Mouse (Mus musculus): ENCODE data around the gene Dnah8.
A peak's percentile ranks its signal among the peaks of the same experiment; 100 is the strongest.

The Dnah8 gene

GRCm38 (mm10) chr17:30663170-30663569 lies 39.0 kb downstream of the Dnah8 start:
- DNase-seq = no peak

- DNase-seq = no peak
Measured at GRCm38 (mm10) chr17:30664856-30665255, 40.7 kb downstream of the Dnah8 start.

- DNase-seq = no peak
Measured at GRCm38 (mm10) chr17:30672556-30672955, 48.4 kb downstream of the Dnah8 start.

- DNase-seq = no peak
Measured at GRCm38 (mm10) chr17:30673023-30673422, 48.9 kb downstream of the Dnah8 start.

DNA sequence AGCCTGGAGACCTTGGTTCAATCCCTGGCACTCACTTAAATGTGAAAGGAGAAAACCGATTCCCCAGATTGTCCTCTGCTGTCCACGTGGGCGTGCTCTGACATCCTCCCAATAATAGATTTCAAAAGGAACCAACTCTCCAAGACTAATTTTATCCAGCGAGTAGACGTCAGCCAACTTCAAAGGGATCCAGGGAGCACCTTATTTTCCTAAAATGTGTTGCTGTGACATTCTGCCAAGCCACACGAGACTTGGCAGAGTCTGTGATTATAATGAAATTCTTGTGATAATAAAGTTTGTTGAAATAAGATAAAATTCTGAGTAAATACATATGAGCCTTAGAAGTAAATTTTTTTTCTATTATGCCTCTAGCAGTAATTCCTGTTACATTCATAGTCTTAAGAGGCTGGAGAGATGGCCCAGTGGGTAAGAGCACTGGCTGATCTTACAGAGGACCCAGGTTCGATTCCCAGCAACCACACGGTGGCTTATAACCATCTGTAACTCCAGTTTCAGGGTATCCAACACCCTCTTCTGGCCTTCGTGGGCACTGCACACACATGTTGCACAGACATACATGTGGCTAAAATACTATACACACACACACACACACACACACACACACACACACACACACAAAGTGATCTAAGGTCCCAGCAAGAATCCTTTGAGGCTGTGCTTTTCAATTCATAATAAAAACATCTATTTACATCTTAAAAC lies 51.0 kb downstream of the Dnah8 start:
- no peak for DNase-seq

GRCm38 (mm10) chr17:30678523-30678922 lies 54.4 kb downstream of the Dnah8 start:
- no peak for DNase-seq

- no peak for DNase-seq
Measured at GRCm38 (mm10) chr17:30679612-30680011, 55.5 kb downstream of the Dnah8 start.

GRCm38 (mm10) chr17:30681604-30682003 lies 57.5 kb downstream of the Dnah8 start:
- peak; percentile 51 to 64 for DNase-seq

DNA sequence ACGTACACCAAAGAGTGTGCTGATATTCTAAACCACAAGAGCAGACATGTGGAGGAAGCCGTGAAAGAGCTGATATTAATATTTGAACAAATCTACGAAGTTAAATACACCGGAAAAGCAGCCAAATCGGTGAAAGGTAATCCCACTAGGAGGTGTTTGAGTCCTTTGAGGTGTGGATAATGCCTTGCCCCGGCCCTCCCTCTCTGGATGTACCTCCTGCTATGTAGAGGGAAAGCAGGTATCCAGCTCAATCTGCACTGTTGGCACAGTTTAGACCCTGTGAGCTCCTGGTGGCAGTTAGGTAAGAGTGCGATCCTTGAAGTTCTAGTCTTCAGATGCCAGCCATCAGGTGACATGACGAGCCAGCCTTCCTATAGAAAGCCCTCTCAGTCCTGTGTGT lies 66.0 kb downstream of the Dnah8 start:
- DNase-seq = no peak

GRCm38 (mm10) chr17:30691481-30691880 lies 67.3 kb downstream of the Dnah8 start:
- DNase-seq = no peak

DNA sequence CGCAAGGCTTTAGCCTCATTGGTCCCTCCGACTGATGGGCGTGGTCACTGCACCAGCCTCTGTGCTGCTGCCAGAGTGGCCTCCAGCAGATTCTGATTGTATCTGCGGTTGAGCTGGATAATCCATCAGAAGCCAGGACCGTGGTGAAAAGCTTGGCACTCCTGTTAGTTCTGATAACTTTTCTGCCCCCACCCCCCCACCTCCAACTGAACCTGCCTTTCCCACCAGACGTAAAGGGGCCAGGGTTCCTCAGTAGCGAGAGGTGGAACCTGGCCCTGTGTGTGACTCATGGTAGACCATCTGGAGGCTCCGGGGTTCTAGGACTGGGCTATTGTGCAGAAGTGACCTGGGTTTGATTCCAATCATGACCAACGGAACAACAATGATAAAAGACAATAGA lies 70.1 kb downstream of the Dnah8 start:
- no peak for DNase-seq

- no peak for DNase-seq
Measured at GRCm38 (mm10) chr17:30714732-30715131, 90.6 kb downstream of the Dnah8 start.

DNA sequence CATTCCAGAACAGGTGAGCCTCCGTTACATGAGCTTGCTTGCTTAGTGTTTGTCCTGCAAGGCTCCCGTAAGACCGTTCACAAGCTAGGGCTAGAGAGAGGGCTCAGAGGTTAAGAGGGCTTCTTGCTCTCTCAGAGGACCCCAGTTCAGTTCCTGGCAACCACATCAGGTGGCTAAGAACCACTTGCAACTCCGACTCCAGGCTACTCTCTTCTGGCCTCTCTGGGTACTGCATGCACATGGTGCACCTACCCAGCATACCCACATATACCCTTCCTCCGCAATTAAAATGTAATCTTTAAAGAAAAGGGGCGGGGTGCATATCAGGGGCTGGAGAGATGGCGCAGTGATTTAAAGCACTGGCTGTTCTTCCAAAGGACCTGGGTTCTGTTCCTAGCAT lies 94.0 kb downstream of the Dnah8 start:
- DNase-seq = no peak

DNA sequence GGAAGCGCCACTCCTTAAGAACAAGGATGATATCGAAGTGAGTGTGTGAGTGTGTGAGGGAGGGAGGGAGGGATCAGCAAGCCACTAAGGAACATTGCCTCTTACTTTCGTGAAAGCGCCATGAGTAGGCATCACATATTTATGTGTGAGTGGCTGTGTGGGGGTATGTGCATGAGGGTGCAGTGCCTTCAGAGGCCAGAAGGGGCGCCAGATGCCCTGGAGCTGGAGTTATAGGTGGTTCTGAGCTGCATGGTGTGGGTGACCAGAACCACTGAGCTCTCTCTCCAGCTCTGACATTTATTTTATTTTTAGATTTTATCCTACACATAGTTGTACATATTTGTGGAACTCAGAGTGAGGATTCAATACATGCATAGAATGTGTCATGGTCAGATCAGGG lies 94.9 kb downstream of the Dnah8 start:
- no peak for DNase-seq

DNA sequence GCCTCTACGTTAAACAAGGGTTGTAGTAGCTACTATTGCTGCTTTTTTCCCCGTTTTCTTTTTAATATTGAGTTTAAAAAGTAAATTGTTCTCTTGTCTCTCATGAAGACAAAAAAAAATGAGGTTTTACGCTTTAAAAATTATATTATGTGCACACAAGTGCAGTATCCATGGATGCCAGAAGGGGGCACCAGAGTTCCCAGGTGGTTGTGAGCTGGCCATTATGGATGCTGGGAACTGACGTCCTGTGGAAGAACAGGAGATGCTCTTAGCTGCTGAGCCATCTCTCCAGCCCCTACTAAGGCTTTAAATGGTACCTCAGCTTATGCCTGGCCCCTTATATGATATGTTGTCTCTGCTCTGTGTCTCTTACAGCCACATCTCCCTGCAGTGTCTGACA lies 103.6 kb downstream of the Dnah8 start:
- no peak for DNase-seq

DNA sequence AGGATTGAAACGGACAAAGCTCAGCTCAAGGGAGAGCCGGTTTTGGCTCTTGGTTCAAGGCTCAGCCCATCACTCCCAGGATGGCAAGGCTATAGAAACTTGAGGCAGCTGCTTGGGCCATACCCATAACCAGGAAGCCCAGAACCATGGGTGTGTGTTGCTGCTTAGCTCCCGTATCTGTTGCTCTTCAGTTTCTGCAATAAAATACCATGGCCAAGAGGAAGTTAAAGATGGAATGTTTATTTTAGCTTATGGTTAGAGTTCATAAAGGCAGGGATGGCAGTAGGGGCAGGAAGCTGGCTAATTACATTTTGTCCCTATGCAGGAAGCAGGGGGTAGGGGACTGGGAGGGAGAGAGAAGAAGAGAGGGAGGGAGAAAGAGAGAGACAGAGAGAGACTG lies 108.6 kb downstream of the Dnah8 start:
- DNase-seq = no peak

- no peak for DNase-seq
Measured at GRCm38 (mm10) chr17:30734770-30735169, 110.6 kb downstream of the Dnah8 start.

DNA sequence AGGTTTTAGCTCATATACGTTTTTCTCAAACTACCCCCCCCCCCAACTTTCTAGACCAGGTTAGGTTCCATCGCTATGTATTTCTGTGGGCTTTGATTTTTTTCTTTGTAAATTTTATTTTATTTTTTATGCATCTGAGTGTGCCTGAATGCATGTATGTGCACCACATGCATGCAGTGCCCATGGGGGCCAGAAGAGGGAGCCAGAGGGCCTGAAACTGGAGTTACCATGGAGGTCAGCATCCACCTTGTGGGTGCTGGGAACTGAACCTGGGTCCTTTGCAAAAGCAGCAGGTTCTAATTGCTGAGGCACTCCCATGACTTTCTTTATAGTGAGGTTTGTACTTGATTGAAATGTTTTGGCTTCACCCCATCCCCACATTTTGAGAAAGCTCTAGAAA lies 111.3 kb downstream of the Dnah8 start:
- DNase-seq = no peak

DNA sequence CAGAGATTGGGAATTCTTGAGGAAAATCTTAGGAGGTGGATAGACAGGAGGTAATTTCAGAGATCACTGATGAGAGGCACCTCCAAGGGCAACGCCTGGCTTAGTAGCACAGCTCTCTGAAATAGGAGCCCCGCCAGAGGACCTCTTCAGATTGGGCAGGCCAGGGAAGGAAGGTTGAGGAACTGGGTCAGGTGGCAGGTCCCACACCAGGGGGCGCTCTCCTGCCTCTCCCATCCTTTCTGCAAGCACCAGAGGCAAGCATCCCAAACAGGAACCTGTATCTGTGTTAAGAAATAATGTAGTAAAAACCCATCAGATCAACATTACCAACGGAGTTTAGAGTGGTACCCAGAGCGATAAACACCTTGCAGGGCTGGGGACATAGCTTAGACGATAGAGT lies 113.6 kb downstream of the Dnah8 start:
- peak in 1 of 2 experiments; percentile 36 for DNase-seq

GRCm38 (mm10) chr17:30739769-30740168 lies 115.6 kb downstream of the Dnah8 start:
- no peak for DNase-seq

- DNase-seq = no peak
Measured at GRCm38 (mm10) chr17:30743947-30744346, 119.8 kb downstream of the Dnah8 start.

GRCm38 (mm10) chr17:30746056-30747024 lies 122.2 kb downstream of the Dnah8 start:
- DNase-seq = peak in 1 of 2 experiments; percentile 14

- DNase-seq = no peak
Measured at GRCm38 (mm10) chr17:30749391-30749790, 125.2 kb downstream of the Dnah8 start.

GRCm38 (mm10) chr17:30750269-30750668 lies 126.1 kb downstream of the Dnah8 start:
- DNase-seq = no peak

All from lung, adult 18-20 months (tissue).